Mouse (Mus musculus) kidney, adult 11 months (tissue): ENCODE data around the gene Akap2.
A peak's percentile ranks its signal among the peaks of the same experiment; 100 is the strongest.

Experiments used
- DNase-seq: peaks from one replicate; pipeline ENCODE4 v3.0.0; 2022

Gene Akap2

GRCm38 (mm10) chr4:57798286-57799018, 81.0 kb downstream of the Akap2 start:
- DNase-seq, result no peak

GRCm38 (mm10) chr4:57799297-57799696, 81.8 kb downstream of the Akap2 start:
- DNase-seq, result no peak

- no peak for DNase-seq
These were observed 83.8 kb downstream of the Akap2 start for GRCm38 (mm10) chr4:57801239-57801638.

- DNase-seq, result no peak
These were observed 84.5 kb downstream of the Akap2 start for GRCm38 (mm10) chr4:57801986-57802385.

GRCm38 (mm10) chr4:57802411-57802810, 85.0 kb downstream of the Akap2 start:
- DNase-seq, result no peak

GRCm38 (mm10) chr4:57804902-57805301, 87.4 kb downstream of the Akap2 start:
- no peak for DNase-seq

- no peak for DNase-seq
These were observed 92.0 kb downstream of the Akap2 start for GRCm38 (mm10) chr4:57809449-57809848.

- no peak for DNase-seq
These were observed 94.6 kb downstream of the Akap2 start for GRCm38 (mm10) chr4:57812075-57812474.

GRCm38 (mm10) chr4:57812916-57813575, 95.6 kb downstream of the Akap2 start:
- peak; percentile 47 for DNase-seq

GRCm38 (mm10) chr4:57813576-57813945, 96.1 kb downstream of the Akap2 start:
- DNase-seq, result no peak

GRCm38 (mm10) chr4:57815355-57815754, 97.9 kb downstream of the Akap2 start:
- DNase-seq, result no peak

- no peak for DNase-seq
These were observed 98.7 kb downstream of the Akap2 start for GRCm38 (mm10) chr4:57816146-57816545.

- no peak for DNase-seq
These were observed 103.5 kb downstream of the Akap2 start for GRCm38 (mm10) chr4:57820839-57821374.

- no peak for DNase-seq
These were observed 104.3 kb downstream of the Akap2 start for GRCm38 (mm10) chr4:57821556-57822356.

- DNase-seq, result no peak
These were observed 105.2 kb downstream of the Akap2 start for GRCm38 (mm10) chr4:57822641-57823040.

GRCm38 (mm10) chr4:57824626-57825240, 107.3 kb downstream of the Akap2 start:
- no peak for DNase-seq

- no peak for DNase-seq
These were observed 108.8 kb downstream of the Akap2 start for GRCm38 (mm10) chr4:57826272-57826671.

- no peak for DNase-seq
These were observed 111.7 kb downstream of the Akap2 start for GRCm38 (mm10) chr4:57829131-57829530.

- no peak for DNase-seq
These were observed 112.3 kb downstream of the Akap2 start for GRCm38 (mm10) chr4:57829740-57830139.

- no peak for DNase-seq
These were observed 114.9 kb downstream of the Akap2 start for GRCm38 (mm10) chr4:57832318-57832717.

- no peak for DNase-seq
These were observed 115.6 kb downstream of the Akap2 start for GRCm38 (mm10) chr4:57833060-57833459.

- no peak for DNase-seq
These were observed 116.7 kb downstream of the Akap2 start for GRCm38 (mm10) chr4:57834141-57834540.

GRCm38 (mm10) chr4:57837089-57837488, 119.6 kb downstream of the Akap2 start:
- no peak for DNase-seq
